Mouse (Mus musculus) left cerebral cortex, postnatal 25 days (tissue): ENCODE results near the gene Gm5168. TPM values are rescaled to one million over a fixed set of nuclear protein-coding genes. Genes with fewer than 3 reads are reported as not detected.
"Not testable (repeated sequence)": the region's sequence is repeated elsewhere in the genome, so short reads cannot be mapped to it uniquely, and the experiment has no call there.

ENCODE experiments used
- DNase-seq, 2 experiments: peaks; one replicate each; pipeline ENCODE4 v3.0.0; 2022; ENCODE audit warnings: low spot score in 2 of 2, mixed read lengths in 1 of 2
- intact Hi-C: fragments of 180-260 bp; cut with DNase I; formaldehyde crosslinking; loops from one replicate; pipeline ENCODE4 v1.15.1; 2025
- total RNA-seq, 2 experiments: library from RNA; stranded (reverse); gene quantifications; 2 replicates each; pipeline ENCODE4 v1.2.3; 2021

Gene Gm5168
- not detected for total RNA-seq

DNA sequence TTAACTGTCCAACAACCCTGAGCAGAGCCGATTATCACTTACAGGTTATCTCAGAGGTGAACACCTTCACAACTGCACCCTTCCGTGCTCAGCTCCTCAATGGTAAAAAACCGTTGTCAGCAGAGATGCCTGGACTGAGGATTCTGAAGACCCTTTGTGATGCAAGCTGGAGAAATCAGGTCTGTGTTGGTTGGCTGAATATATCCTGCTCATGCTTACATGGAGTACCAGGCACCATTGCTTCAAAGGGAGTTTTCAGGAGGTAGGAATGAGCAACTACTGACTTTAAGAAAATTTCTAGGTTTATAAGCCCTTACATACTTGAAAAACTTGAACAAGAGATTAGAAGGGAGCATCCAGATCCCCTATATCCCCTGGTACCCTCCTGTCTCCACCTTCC lies at the start of gene Gm5168:
Gm5168 (minus strand) TSS at position 101 of the 400 bp plus-strand sequence.
- intact Hi-C loops, DNase-seq: not testable (repeated sequence)

Other genes with a start within 250 kb of the Gm5168 start
- not detected for gene Gm2012, start 180.3 kb upstream of the Gm5168 start, total RNA-seq